Mouse (Mus musculus) myocyte (in vitro differentiated cells): ENCODE results near the gene Rnf114.
A peak's percentile ranks its signal among the peaks of the same experiment; 100 is the strongest.

Experiments used
- POLR2A ChIP-seq: IDR thresholded peaks from one replicate; pipeline ENCODE4 v1.6.1; 2011; ENCODE audit warnings: low read depth, mild to moderate bottlenecking, control low read depth, moderate library complexity; ENCODE audit not compliant: insufficient read length
- POLR2AphosphoS2 ChIP-seq: IDR thresholded peaks from one replicate; pipeline ENCODE4 v1.6.1; 2011; ENCODE audit warnings: low read depth, control low read depth; ENCODE audit not compliant: insufficient read length
- TCF12 ChIP-seq: IDR thresholded peaks from one replicate; pipeline ENCODE4 v1.6.1; 2011; ENCODE audit warnings: mild to moderate bottlenecking, control low read depth; ENCODE audit not compliant: poor library complexity, insufficient read depth, severe bottlenecking
- USF1 ChIP-seq: IDR thresholded peaks from one replicate; pipeline ENCODE4 v1.6.1; 2011; ENCODE audit warnings: low read depth, mild to moderate bottlenecking, control low read depth, moderate library complexity

DNA sequence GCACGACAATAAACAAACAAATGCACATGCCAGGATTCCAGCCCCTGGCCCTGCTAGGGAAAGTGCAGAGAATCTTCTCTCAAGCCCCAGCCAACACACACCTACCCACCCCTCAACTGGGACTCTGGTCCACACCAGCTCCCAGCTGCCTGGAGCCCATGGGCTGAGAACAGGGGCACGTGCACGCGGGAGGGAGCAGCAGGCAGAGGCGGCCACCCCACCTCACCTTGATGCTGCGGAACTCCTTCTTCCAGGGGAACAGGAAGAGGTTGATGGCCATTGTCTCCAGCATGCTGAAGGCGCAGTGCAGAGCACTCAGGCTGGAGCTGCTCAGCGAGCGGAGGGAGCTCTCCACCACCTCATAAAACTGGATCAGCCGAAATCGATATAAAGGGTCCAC is 7.5 kb upstream of the Rnf114 start:
- TF ChIP-seq POLR2A (peak; percentile 12), POLR2AphosphoS2 (no peak), TCF12 (no peak), USF1 (no peak)
